Mouse (Mus musculus): ENCODE data around the gene Chp2. TPM values are rescaled to one million over a fixed set of nuclear protein-coding genes. Genes with fewer than 3 reads are reported as not detected.

Gene Chp2
- 0.28 and 1.2 TPM in 2 replicates for polyA plus RNA-seq (2014; fragmentation: Nextera tagmentation; extraction: Ambion mirVana)

DNA sequence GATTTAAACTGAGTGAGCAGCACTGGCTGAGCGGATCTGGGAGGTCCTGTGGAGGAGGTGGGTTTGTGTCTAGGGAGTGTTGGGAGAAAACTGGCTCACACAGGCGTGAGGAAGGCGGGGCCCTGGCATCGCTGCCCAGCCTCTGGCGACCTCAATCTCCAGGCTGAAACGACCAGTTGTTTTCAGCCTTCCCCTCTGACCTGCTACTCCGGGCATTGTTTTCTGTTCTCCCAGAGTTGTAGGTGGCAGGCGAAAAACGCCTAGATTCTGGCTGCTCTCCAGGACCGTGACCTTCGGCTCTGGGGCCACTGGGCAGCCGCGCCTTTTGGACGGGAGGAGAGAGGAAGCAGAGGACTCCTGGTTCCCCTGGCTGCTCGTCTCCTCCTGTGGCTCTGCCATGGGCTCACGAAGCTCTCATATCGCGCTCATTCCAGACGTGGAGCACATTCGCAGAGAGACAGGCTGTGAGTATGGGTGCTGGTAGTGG is at the start of gene Chp2:
Gene Chp2, plus strand, starts transcription at position 182 of the 487 bp plus-strand sequence.
- WGBS = 24% methylated on average over 17 of the region's 20 CpGs
- ATAC-seq (ENCODE audit: low read depth) (0 out of 2 replicates have a peak, but pooled peaks have one; percentile 9), DNase-seq (ENCODE audit: low spot score) (peak; percentile 22)
- H3K4me2 ChIP-seq (ENCODE audit: low read depth, low read length) = peak within 1 kb of the TSS; percentile 44
- H3K4me3 ChIP-seq (ENCODE audit: low read depth, low read length) = peak within 1 kb of the TSS; percentile 19
- no peaks in the 10 kb centered on the region for H3K36me3 ChIP-seq (ENCODE audit: control insufficient read depth, insufficient read depth, low read length)
- H3K9ac ChIP-seq (ENCODE audit: low read depth, low read length) = no peak within 1 kb of the TSS
- H3K27me3 ChIP-seq (replicated peaks; ENCODE audit: control insufficient read depth, insufficient read depth, low read length) = peaks cover 4% of the 10 kb centered on the region; the same call in 1 of the 2 replicates
- no peaks in the 10 kb centered on the region for H3K9me3 ChIP-seq (ENCODE audit: control insufficient read depth, low read length)
- no peak within 1 kb of the TSS for H3K27ac ChIP-seq (replicated peaks; ENCODE audit: low read depth, low read length)
- no peaks in the 10 kb centered on the region for H3K4me1 ChIP-seq (ENCODE audit: control insufficient read depth, insufficient read depth, low read length)

DNA sequence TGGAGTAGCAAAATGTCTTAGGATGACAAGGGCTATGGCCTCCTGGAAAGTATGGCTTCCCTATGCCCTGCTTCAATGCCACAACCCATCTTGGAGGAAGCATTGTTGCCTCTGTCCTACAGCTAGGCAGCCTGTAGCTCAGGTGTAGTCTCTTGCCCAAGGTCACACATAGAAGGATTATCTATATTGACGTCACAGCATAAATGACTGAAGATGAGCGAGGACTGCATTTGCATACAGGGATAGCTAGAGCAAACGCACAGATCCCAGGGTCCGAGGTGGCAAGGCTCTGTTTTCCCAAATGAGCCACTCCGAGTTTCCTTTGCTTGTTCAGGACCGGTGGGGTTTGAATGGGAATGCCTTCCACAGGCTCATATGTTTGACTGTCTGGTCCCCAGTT is 48.6 kb upstream of the Chp2 start:
- Histone ChIP-seq H3K27me3 (replicated peaks; ENCODE audit: control insufficient read depth, insufficient read depth, low read length) (no peaks in the 10 kb centered on the region), H3K27ac (replicated peaks; ENCODE audit: low read depth, low read length) (no peak overlapping the region), H3K4me3 (ENCODE audit: low read depth, low read length) (no peak overlapping the region), H3K4me2 (ENCODE audit: low read depth, low read length) (no peak overlapping the region), H3K9me3 (ENCODE audit: control insufficient read depth, low read length) (no peaks in the 10 kb centered on the region), H3K4me1 (ENCODE audit: control insufficient read depth, insufficient read depth, low read length) (no peaks in the 10 kb centered on the region), H3K9ac (ENCODE audit: low read depth, low read length) (no peak overlapping the region), H3K36me3 (ENCODE audit: control insufficient read depth, insufficient read depth, low read length) (peaks cover 49% of the 10 kb centered on the region)
- ATAC-seq (ENCODE audit: low read depth) (no peak), DNase-seq (ENCODE audit: low spot score) (no peak)
- 85% methylated on average over 6 of the region's 6 CpGs for WGBS

DNA sequence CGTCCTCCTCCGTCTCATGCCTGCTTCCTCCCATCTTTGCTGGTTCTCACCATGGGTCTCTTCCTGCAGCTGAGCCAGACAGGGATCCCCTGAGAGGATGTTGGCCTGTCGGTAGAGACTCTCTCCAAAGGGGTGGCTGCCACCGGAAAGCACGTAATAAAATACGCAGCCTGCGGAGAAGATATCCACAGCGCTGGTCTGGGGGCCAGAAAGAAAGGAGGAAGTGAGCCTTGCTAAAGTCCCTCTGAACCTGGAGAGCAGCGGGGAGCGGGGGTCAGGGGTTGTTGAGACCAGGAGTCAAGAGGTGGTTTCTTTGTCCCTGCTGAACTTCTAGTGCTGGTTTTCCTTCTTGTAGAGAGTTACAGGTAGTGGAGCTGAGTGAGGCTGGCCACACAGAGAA is 47.7 kb upstream of the Chp2 start:
- Histone ChIP-seq H3K27ac (replicated peaks; ENCODE audit: low read depth, low read length) (no peak overlapping the region), H3K9ac (ENCODE audit: low read depth, low read length) (no peak overlapping the region), H3K36me3 (ENCODE audit: control insufficient read depth, insufficient read depth, low read length) (peaks cover 40% of the 10 kb centered on the region), H3K4me1 (ENCODE audit: control insufficient read depth, insufficient read depth, low read length) (no peaks in the 10 kb centered on the region), H3K27me3 (replicated peaks; ENCODE audit: control insufficient read depth, insufficient read depth, low read length) (no peaks in the 10 kb centered on the region), H3K4me3 (ENCODE audit: low read depth, low read length) (no peak overlapping the region), H3K9me3 (ENCODE audit: control insufficient read depth, low read length) (no peaks in the 10 kb centered on the region), H3K4me2 (ENCODE audit: low read depth, low read length) (no peak overlapping the region)
- 68% methylated on average over 10 of the region's 10 CpGs for WGBS
- ATAC-seq (ENCODE audit: low read depth) = no peak
- DNase-seq (ENCODE audit: low spot score) = no peak

DNA sequence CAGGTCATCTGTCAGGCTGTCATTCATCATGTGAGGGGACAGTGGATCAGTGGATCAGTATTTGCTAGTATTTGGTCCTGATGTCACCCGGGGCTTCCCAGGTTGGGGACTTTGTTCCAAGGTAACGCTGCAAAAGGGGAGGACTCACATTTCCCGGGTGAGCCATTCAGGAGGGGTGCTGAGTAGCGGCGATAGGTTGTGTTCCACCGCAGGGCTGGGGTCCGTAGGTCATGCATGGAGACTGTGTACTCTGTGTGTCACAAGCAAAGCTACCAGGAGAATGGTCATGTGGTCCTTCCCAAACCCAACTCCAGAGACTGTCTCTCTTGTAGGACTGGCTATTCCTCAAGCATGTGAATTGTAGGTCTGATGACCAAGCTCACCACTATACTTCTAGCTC is 38.6 kb upstream of the Chp2 start:
- Histone ChIP-seq H3K27ac (replicated peaks; ENCODE audit: low read depth, low read length) (no peak overlapping the region), H3K36me3 (ENCODE audit: control insufficient read depth, insufficient read depth, low read length) (no peaks in the 10 kb centered on the region), H3K4me2 (ENCODE audit: low read depth, low read length) (no peak overlapping the region), H3K9me3 (ENCODE audit: control insufficient read depth, low read length) (no peaks in the 10 kb centered on the region), H3K4me3 (ENCODE audit: low read depth, low read length) (no peak overlapping the region), H3K4me1 (ENCODE audit: control insufficient read depth, insufficient read depth, low read length) (peaks cover under 1% of the 10 kb centered on the region; the same call in 1 of the 2 replicates), H3K9ac (ENCODE audit: low read depth, low read length) (no peak overlapping the region), H3K27me3 (replicated peaks; ENCODE audit: control insufficient read depth, insufficient read depth, low read length) (no peaks in the 10 kb centered on the region)
- 75% methylated on average over 7 of the region's 7 CpGs for WGBS
- ATAC-seq (ENCODE audit: low read depth) = no peak
- no peak for DNase-seq (ENCODE audit: low spot score)

DNA sequence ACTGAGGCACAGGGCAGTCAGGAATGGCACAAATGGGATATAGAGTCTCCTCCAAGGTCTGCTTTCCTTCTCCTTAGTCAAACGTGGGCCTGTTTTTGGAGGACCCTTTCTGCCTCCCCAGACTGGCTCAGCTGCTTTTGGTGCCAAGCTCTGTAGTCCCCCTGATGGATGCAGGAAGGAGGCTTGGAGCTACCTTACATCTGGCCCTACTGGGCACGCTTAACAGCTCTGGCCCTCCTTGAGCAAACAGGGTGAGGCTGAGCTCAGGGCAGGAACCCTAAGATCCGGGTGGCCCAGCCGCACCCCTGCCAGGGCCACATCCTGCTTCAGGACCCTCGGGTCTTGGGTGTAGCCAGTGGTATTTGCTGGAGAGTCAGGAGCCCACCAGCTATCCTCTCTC is 34.7 kb upstream of the Chp2 start:
- DNase-seq (ENCODE audit: low spot score) = no peak
- no peak overlapping the region for H3K4me3 ChIP-seq (ENCODE audit: low read depth, low read length)
- no peak overlapping the region for H3K9ac ChIP-seq (ENCODE audit: low read depth, low read length)
- H3K9me3 ChIP-seq (ENCODE audit: control insufficient read depth, low read length) = no peaks in the 10 kb centered on the region
- no peak for ATAC-seq (ENCODE audit: low read depth)
- no peaks in the 10 kb centered on the region for H3K27me3 ChIP-seq (replicated peaks; ENCODE audit: control insufficient read depth, insufficient read depth, low read length)
- no peak overlapping the region for H3K27ac ChIP-seq (replicated peaks; ENCODE audit: low read depth, low read length)
- 63% methylated on average over 5 of the region's 5 CpGs for WGBS
- no peaks in the 10 kb centered on the region for H3K36me3 ChIP-seq (ENCODE audit: control insufficient read depth, insufficient read depth, low read length)
- H3K4me1 ChIP-seq (ENCODE audit: control insufficient read depth, insufficient read depth, low read length) = peaks cover 3% of the 10 kb centered on the region; the same call in 1 of the 2 replicates
- no peak overlapping the region for H3K4me2 ChIP-seq (ENCODE audit: low read depth, low read length)

DNA sequence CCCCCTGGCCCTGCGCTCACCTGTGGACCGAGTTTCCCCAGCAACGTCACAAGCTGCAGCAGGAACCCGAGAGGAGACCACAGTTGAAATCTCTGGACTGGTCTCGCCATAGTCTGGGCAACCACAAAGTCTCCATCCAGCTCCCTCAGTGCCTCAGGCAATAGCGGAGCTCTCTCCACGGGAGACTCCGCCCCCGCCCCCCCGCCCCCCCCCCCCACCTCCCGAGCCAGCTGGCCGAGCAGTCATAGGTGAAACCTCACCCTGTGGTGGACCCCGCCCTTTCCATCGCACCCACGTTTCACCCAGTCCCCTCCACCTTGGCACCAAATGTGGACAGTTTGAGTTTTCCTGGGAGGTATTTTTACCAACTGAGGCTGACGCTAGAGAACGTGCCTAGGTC is 33.3 kb upstream of the Chp2 start, which contains the start of gene Ern2:
Gene Ern2, minus strand, starts transcription at position 165 of the 400 bp plus-strand sequence.
- no peaks in the 10 kb centered on the region for H3K27me3 ChIP-seq (replicated peaks; ENCODE audit: control insufficient read depth, insufficient read depth, low read length)
- H3K9me3 ChIP-seq (ENCODE audit: control insufficient read depth, low read length) = no peaks in the 10 kb centered on the region
- H3K4me3 ChIP-seq (ENCODE audit: low read depth, low read length) = no peak within 1 kb of the TSS
- H3K4me2 ChIP-seq (ENCODE audit: low read depth, low read length) = peak within 1 kb of the TSS; percentile 11
- no peak for ATAC-seq (ENCODE audit: low read depth)
- no peak for DNase-seq (ENCODE audit: low spot score)
- no peak within 1 kb of the TSS for H3K9ac ChIP-seq (ENCODE audit: low read depth, low read length)
- H3K36me3 ChIP-seq (ENCODE audit: control insufficient read depth, insufficient read depth, low read length) = no peaks in the 10 kb centered on the region
- H3K27ac ChIP-seq (replicated peaks; ENCODE audit: low read depth, low read length) = no peak within 1 kb of the TSS
- peaks cover 3% of the 10 kb centered on the region; the same call in 1 of the 2 replicates for H3K4me1 ChIP-seq (ENCODE audit: control insufficient read depth, insufficient read depth, low read length)
- 27% methylated on average over 9 of the region's 17 CpGs for WGBS

DNA sequence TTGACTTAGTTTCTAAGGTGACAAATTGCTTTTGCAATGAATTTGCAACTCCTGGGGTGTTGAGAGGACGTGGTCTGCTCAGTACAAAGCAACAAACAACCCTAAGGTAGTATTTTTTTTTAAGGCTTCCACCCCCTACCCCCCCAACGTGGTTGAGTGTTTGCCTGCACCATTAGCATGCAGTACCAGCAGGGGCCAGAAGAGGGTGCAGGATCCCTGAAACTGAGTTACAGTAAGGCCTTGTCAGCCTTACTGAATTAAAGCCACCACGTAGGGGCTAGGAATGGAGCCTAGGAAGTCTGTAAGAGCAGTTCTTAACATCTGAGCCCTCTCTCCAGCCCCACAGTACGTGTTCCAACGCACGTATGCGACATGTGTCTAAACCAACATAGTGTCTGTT is 29.8 kb upstream of the Chp2 start:
- H3K27me3 ChIP-seq (replicated peaks; ENCODE audit: control insufficient read depth, insufficient read depth, low read length) = no peaks in the 10 kb centered on the region
- H3K4me3 ChIP-seq (ENCODE audit: low read depth, low read length) = no peak overlapping the region
- H3K27ac ChIP-seq (replicated peaks; ENCODE audit: low read depth, low read length) = no peak overlapping the region
- H3K4me2 ChIP-seq (ENCODE audit: low read depth, low read length) = no peak overlapping the region
- DNase-seq (ENCODE audit: low spot score) (peak; percentile 35), ATAC-seq (ENCODE audit: low read depth) (no peak)
- no peak overlapping the region for H3K9ac ChIP-seq (ENCODE audit: low read depth, low read length)
- no peaks in the 10 kb centered on the region for H3K9me3 ChIP-seq (ENCODE audit: control insufficient read depth, low read length)
- no peaks in the 10 kb centered on the region for H3K36me3 ChIP-seq (ENCODE audit: control insufficient read depth, insufficient read depth, low read length)
- peaks cover 3% of the 10 kb centered on the region; the same call in 1 of the 2 replicates for H3K4me1 ChIP-seq (ENCODE audit: control insufficient read depth, insufficient read depth, low read length)
- 35% methylated on average over 7 of the region's 7 CpGs for WGBS

DNA sequence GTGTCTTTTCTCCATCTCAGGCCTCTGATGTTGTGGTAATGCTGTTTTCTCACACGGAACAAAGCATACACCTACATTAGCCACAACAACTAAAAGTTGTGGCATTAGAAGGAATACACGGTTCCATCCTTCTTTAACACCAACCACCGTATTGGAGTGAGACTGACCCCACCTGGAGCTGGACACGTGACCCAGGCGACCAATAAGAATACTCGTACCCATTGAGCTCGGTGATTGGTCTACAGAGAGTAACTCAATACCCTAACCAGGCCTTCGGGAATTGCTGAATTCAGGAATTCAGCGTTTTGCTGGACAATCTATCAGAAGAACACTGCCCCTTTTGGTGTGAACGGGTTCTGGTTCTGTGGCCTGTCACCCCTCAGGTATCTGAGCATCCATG is 28.2 kb upstream of the Chp2 start:
- 56% methylated on average over 10 of the region's 10 CpGs for WGBS
- ATAC-seq (ENCODE audit: low read depth) = no peak
- Histone ChIP-seq H3K4me3 (ENCODE audit: low read depth, low read length) (no peak overlapping the region), H3K27me3 (replicated peaks; ENCODE audit: control insufficient read depth, insufficient read depth, low read length) (no peaks in the 10 kb centered on the region), H3K4me2 (ENCODE audit: low read depth, low read length) (no peak overlapping the region), H3K9ac (ENCODE audit: low read depth, low read length) (no peak overlapping the region), H3K4me1 (ENCODE audit: control insufficient read depth, insufficient read depth, low read length) (no peaks in the 10 kb centered on the region), H3K36me3 (ENCODE audit: control insufficient read depth, insufficient read depth, low read length) (no peaks in the 10 kb centered on the region), H3K9me3 (ENCODE audit: control insufficient read depth, low read length) (0 out of 2 replicates have a peak, but pooled peaks cover 5% of the 10 kb centered on the region), H3K27ac (replicated peaks; ENCODE audit: low read depth, low read length) (no peak overlapping the region)
- no peak for DNase-seq (ENCODE audit: low spot score)

DNA sequence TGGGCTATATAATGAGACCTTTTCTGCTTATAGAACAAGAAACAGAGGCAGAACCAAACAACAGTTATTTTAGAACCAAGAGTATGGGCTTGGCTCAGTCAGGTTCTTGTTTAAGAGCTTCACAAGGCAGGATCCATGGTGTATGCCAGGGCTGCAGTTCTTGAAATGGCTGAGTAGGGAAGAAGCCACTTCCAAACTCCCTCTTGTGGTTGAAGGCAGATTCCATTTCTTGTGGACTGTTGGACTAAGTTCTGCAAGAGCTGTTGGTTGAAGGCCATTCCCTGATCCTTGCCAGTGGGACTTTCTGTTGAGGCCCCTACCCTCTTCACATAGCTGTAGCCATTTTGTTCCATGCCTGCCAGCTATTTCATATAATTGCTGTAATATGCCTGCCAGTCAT is 25.4 kb upstream of the Chp2 start:
- Histone ChIP-seq H3K27me3 (replicated peaks; ENCODE audit: control insufficient read depth, insufficient read depth, low read length) (no peaks in the 10 kb centered on the region), H3K4me3 (ENCODE audit: low read depth, low read length) (no peak overlapping the region), H3K9me3 (ENCODE audit: control insufficient read depth, low read length) (0 out of 2 replicates have a peak, but pooled peaks cover 5% of the 10 kb centered on the region), H3K4me1 (ENCODE audit: control insufficient read depth, insufficient read depth, low read length) (no peaks in the 10 kb centered on the region), H3K9ac (ENCODE audit: low read depth, low read length) (no peak overlapping the region), H3K36me3 (ENCODE audit: control insufficient read depth, insufficient read depth, low read length) (no peaks in the 10 kb centered on the region), H3K4me2 (ENCODE audit: low read depth, low read length) (no peak overlapping the region), H3K27ac (replicated peaks; ENCODE audit: low read depth, low read length) (no peak overlapping the region)
- DNase-seq (ENCODE audit: low spot score) (no peak), ATAC-seq (ENCODE audit: low read depth) (no peak)
